Mouse (Mus musculus) heart, adult 2 months (tissue): Measurements from ENCODE around the gene Tomm20l. TPM values are rescaled to one million over a fixed set of nuclear protein-coding genes. Genes with fewer than 3 reads are reported as not detected.

Source experiments
- DNase-seq, 2 experiments: peaks; one replicate each; pipeline ENCODE4 v3.0.0; 2021
- H3K27ac ChIP-seq: fragments of 200-600 bp; 2 replicates; pipeline ENCODE4 v1.8.1; 2022
- H3K27me3 ChIP-seq: fragments of 200-500 bp; 2 replicates; pipeline ENCODE4 v1.6.1; 2012; ENCODE audit warnings: mild to moderate bottlenecking, low read length, inconsistent platforms, mixed read lengths; ENCODE audit not compliant: control insufficient read depth, insufficient read depth
- H3K36me3 ChIP-seq: fragments of 200-500 bp; 2 replicates; pipeline ENCODE4 v1.6.1; 2012; ENCODE audit warnings: low read length, inconsistent platforms; ENCODE audit not compliant: control insufficient read depth, insufficient read depth
- H3K4me1 ChIP-seq: fragments of 200-500 bp; 2 replicates; pipeline ENCODE4 v1.6.1; 2011; ENCODE audit warnings: low read length; ENCODE audit not compliant: control insufficient read depth, insufficient read depth
- H3K4me3 ChIP-seq: fragments of 200-600 bp; 2 replicates; pipeline ENCODE4 v1.8.1; 2022
- H3K79me2 ChIP-seq: fragments of 200-500 bp; replicated peaks from 2 replicates; pipeline ENCODE4 v1.6.1; 2012; ENCODE audit warnings: mild to moderate bottlenecking, inconsistent platforms, low read length, moderate library complexity, mixed read lengths; ENCODE audit not compliant: control insufficient read depth, insufficient read depth
- H3K9ac ChIP-seq: fragments of 200-500 bp; 2 replicates; pipeline ENCODE4 v1.6.1; 2012; ENCODE audit warnings: low read depth, mild to moderate bottlenecking, control low read depth, inconsistent platforms, low read length, mixed read lengths
- CTCF ChIP-seq: fragments of 200-600 bp; IDR thresholded peaks from 2 replicates; pipeline ENCODE4 v1.8.1; 2022; ENCODE audit warnings: antibody characterized with exemption, mild to moderate bottlenecking, moderate library complexity
- EP300 ChIP-seq: fragments of 200-500 bp; IDR thresholded peaks from 2 replicates; pipeline ENCODE4 v1.6.1; 2011; ENCODE audit warnings: low read depth, low read length, control low read depth; ENCODE audit not compliant: insufficient read depth
- POLR2A ChIP-seq: fragments of 200-500 bp; IDR thresholded peaks from 2 replicates; pipeline ENCODE4 v1.6.1; 2011; ENCODE audit warnings: mild to moderate bottlenecking, low read depth, low read length, control low read depth; ENCODE audit not compliant: insufficient read depth
- WGBS: fragments of 180-500 bp; shearing (Covaris S2); methylation state at CpG from one replicate; pipeline ENCODE4 v1.1.7; 2018; 5-methylcytosine and 5-hydroxymethylcytosine counted together
- intact Hi-C: fragments of 180-260 bp; cut with DNase I; formaldehyde crosslinking; loops from one replicate; pipeline ENCODE4 v1.15.1; 2025
- polyA plus RNA-seq: library from polyadenylated mRNA; depleted of rRNA; stranded (reverse); fragments of >200 nt; gene quantifications from 2 replicates; pipeline ENCODE4 v1.2.3, GENCODE M21; 2012
- total RNA-seq, 2 experiments: library from RNA; stranded (reverse); gene quantifications; 2 replicates each; pipeline ENCODE4 v1.2.3; 2021

Gene Tomm20l
- total and polyA plus RNA-seq, 3 experiments = 0.81 TPM; not detected in 2

DNA sequence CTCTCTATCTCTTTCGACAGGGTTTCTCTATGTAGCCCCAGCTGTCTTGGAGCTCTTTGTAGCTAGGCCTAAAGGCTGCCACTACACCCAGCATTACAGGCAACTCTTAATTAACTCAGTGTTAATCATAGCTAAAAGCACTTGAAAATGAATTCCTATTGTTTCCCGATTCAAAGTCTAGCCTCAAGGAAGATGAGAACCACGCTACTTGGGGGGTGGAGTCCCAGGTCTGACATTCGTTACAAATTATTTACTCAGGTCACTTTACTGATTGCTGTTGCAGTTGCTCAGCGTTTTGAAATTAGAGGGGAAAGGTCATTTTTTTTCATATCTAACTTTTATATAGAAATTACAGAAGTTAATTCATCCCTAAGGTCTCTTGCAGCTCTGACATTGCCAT is 24.4 kb downstream of the Tomm20l start:
- Histone ChIP-seq H3K79me2 (peaks cover 2% of the 10 kb centered on the region; the same call in 1 of the 2 replicates), H3K9ac (no peak overlapping the region), H3K4me1 (peaks cover 2% of the 10 kb centered on the region), H3K27ac (no peak overlapping the region), H3K27me3 (no peaks in the 10 kb centered on the region), H3K36me3 (peaks cover 6% of the 10 kb centered on the region), H3K4me3 (peak overlapping the region; percentile 74)
- DNase-seq = no peak
- TF ChIP-seq EP300 (no peak), POLR2A (no peak), CTCF (no peak)
- intact Hi-C loops = loop anchor here (5.0 kb wide), 1 partner anchor 168 kb away; no protein-coding TSS in a partner anchor
- WGBS = 18% methylated on average over 5 of the region's 5 CpGs

GRCm38 (mm10) chr12:71136130-71136973 is 25.1 kb downstream of the Tomm20l start, which contains the start of the genes Timm9 and 2700049A03Rik:
Timm9 (minus strand) TSS chr12:71136684.
2700049A03Rik (plus strand) TSS chr12:71136848.
- H3K4me1 ChIP-seq = peaks cover 2% of the 10 kb centered on the region
- H3K27ac ChIP-seq = peak within 1 kb of the TSS; percentile 98
- WGBS = under 1% methylated on average over 52 of the region's 52 CpGs
- TF ChIP-seq POLR2A = peak; percentile 85
- TF ChIP-seq EP300 = peak; percentile 71
- TF ChIP-seq CTCF = no peak
- intact Hi-C loops = loop anchor here (5.0 kb wide), 1 partner anchor 169 kb away; no protein-coding TSS in a partner anchor
- peak within 1 kb of the TSS; percentile 80 for H3K9ac ChIP-seq
- DNase-seq = peak; percentile 79 to 86
- no peaks in the 10 kb centered on the region for H3K27me3 ChIP-seq
- H3K79me2 ChIP-seq = peaks cover 2% of the 10 kb centered on the region; the same call in 1 of the 2 replicates
- peak within 1 kb of the TSS; percentile 74 for H3K4me3 ChIP-seq
- peaks cover 6% of the 10 kb centered on the region for H3K36me3 ChIP-seq

DNA sequence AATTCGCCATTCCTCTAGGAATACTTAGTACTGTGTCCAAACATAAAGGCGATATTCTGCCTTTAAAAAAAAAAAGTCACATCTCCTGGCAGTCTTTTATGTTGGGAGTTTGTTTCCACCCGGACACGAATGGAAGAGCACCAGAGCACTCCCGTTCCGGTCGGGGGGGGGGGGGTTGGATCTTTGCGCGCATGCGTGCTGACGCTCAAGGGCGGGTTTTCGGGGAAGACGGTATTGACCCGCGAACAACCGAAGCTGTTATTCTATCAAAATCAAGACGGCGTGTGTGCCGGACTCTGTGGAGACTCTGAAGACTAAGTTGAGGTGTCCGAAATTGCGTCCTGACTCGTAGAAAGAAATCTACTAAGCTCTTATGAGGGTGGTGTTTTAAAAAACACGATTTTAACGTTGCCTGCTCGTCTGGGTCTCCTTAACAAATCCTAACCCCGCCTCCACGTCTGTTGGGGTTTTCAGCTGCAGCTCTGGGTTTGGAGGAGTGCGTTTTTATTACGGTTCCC is 25.8 kb downstream of the Tomm20l start:
- H3K79me2 ChIP-seq = peaks cover 2% of the 10 kb centered on the region; the same call in 1 of the 2 replicates
- H3K27ac ChIP-seq = peak overlapping the region; percentile 98
- WGBS = under 1% methylated on average over 30 of the region's 30 CpGs
- TF ChIP-seq CTCF (no peak), POLR2A (peak; percentile 75)
- peaks cover 6% of the 10 kb centered on the region for H3K36me3 ChIP-seq
- H3K27me3 ChIP-seq = no peaks in the 10 kb centered on the region
- peak overlapping the region; percentile 60 for H3K9ac ChIP-seq
- intact Hi-C loops = loop anchor here (5.0 kb wide), 1 partner anchor 170 kb away; no protein-coding TSS in a partner anchor
- peak; percentile 84 to 86 for DNase-seq
- peaks cover 2% of the 10 kb centered on the region for H3K4me1 ChIP-seq
- H3K4me3 ChIP-seq = peak overlapping the region; percentile 74

DNA sequence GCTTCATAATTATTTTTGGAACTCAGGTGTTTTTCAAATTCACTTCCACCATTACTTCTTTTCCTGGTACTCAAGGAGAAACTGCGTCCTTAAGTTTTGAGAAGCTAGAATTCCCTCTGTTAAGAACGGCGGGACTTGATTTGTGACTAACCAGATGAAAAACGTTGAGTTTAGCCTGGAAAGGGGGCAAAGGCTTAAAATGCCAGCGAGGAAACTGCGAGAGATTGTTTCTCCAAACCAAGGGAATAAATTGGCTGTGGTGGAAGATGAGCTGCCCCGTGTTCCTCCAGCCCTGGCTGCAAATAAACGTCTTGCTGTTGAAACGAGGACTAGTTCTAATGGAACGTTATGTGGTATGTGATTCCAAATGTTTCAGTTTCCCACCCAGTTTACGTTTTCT is 26.5 kb downstream of the Tomm20l start:
- TF ChIP-seq EP300 = no peak
- H3K27me3 ChIP-seq = no peaks in the 10 kb centered on the region
- intact Hi-C loops = loop anchor here (5.0 kb wide), 1 partner anchor 170 kb away; no protein-coding TSS in a partner anchor
- H3K27ac ChIP-seq = peak overlapping the region; percentile 98; the same call in 1 of the 2 replicates
- H3K36me3 ChIP-seq = peaks cover 6% of the 10 kb centered on the region
- H3K4me3 ChIP-seq = peak overlapping the region; percentile 74
- DNase-seq = no peak
- peak overlapping the region; percentile 58 for H3K9ac ChIP-seq
- WGBS = 4% methylated on average over 11 of the region's 11 CpGs
- peaks cover 2% of the 10 kb centered on the region; the same call in 1 of the 2 replicates for H3K79me2 ChIP-seq
- H3K4me1 ChIP-seq = peaks cover 2% of the 10 kb centered on the region

GRCm38 (mm10) chr12:71139258-71139828 is 28.1 kb downstream of the Tomm20l start:
- DNase-seq = no peak
- peaks cover 6% of the 10 kb centered on the region for H3K36me3 ChIP-seq
- 74% methylated on average over 5 of the region's 5 CpGs for WGBS
- H3K4me1 ChIP-seq = peaks cover 2% of the 10 kb centered on the region
- H3K9ac ChIP-seq = no peak overlapping the region
- intact Hi-C loops = loop anchor here (5.0 kb wide), 1 partner anchor 172 kb away; no protein-coding TSS in a partner anchor
- no peaks in the 10 kb centered on the region for H3K27me3 ChIP-seq
- H3K79me2 ChIP-seq = peaks cover 2% of the 10 kb centered on the region; the same call in 1 of the 2 replicates
- no peak overlapping the region for H3K4me3 ChIP-seq
- TF ChIP-seq EP300 (no peak), CTCF (peak; percentile 67), POLR2A (no peak)
- no peak overlapping the region for H3K27ac ChIP-seq
